In genomic region chr4:138455141-138455955, GRCm38 (mm10) we compare ENCODE assay signal across 9 mouse cellular contexts. TPM values are rescaled to one million over a fixed set of nuclear protein-coding genes. Genes with fewer than 3 reads are reported as not detected.
DNase-seq lines count a peak whose midpoint lies in the region; ATAC-seq and TF ChIP-seq lines count a peak whose summit lies in the region.
"Had no signal": no experiment of that assay in that cellular context is flagged by ENCODE, and none has a peak within 500 bp of the region (broad histone marks: within the 10 kb centered on the region; RNA-seq: fewer than 3 reads in every experiment).

No protein-coding gene starts in this region.

- H3K4me2 ChIP-seq in midbrain, embryonic 15.5 days: peak overlapping the region; percentile 95

- H3K27me3 ChIP-seq in ES-Bruce4 (ENCODE audit: control insufficient read depth, insufficient read depth, low read length, poor library complexity, severe bottlenecking): no peaks in the 10 kb centered on the region
- no peaks in the 10 kb centered on the region for H3K27me3 ChIP-seq in midbrain, embryonic 15.5 days (replicated peaks)

- peaks cover 10% of the 10 kb centered on the region for H3K4me1 ChIP-seq in ES-Bruce4 (ENCODE audit: control insufficient read depth, insufficient read depth, low read length)
- H3K4me1 ChIP-seq in midbrain, embryonic 15.5 days: peaks cover 51% of the 10 kb centered on the region

- TF ChIP-seq CTCF in ES-Bruce4 (IDR thresholded peaks at IDR 0.05; ENCODE audit: low read depth, low read length): no peak

- peak; percentile 22 for ATAC-seq in midbrain, embryonic 15.5 days (replicated peaks)

- peak overlapping the region; percentile 91 for H3K4me3 ChIP-seq in ES-Bruce4 (ENCODE audit: low read depth, low read length)
- H3K4me3 ChIP-seq in midbrain, embryonic 15.5 days: peak overlapping the region; percentile 89

- WGBS in midbrain, embryonic 15.5 days: under 1% methylated on average over 58 of the region's 58 CpGs

- TF ChIP-seq EP300 in ES-Bruce4 (IDR thresholded peaks at IDR 0.05; ENCODE audit: insufficient read depth, low read depth, low read length): no peak

- no peaks in the 10 kb centered on the region for H3K36me3 ChIP-seq in ES-Bruce4 (ENCODE audit: control insufficient read depth, insufficient read depth, low read length, poor library complexity, severe bottlenecking)
- H3K36me3 ChIP-seq in midbrain, embryonic 15.5 days (replicated peaks): no peaks in the 10 kb centered on the region

- peak; percentile 47 to 69 for DNase-seq in adrenal gland, postnatal 36 days
- DNase-seq in adrenal gland, adult 18-20 months (ENCODE audit: low spot score in 2 of 2): no peak
- DNase-seq in embryo, embryonic 9.5 days (ENCODE audit: extremely low spot score): peak; percentile 68
- DNase-seq in heart, postnatal 10 days: peak; percentile 43 to 47
- DNase-seq in kidney, postnatal 36 days: peak; percentile 64 to 85
- no peak for DNase-seq in right cerebral cortex, postnatal 14 days

- H3K9ac ChIP-seq in ES-Bruce4 (ENCODE audit: low read depth, poor library complexity, severe bottlenecking): peak overlapping the region; percentile 89
- H3K9ac ChIP-seq in midbrain, embryonic 15.5 days: peak overlapping the region; percentile 93

- no peak overlapping the region for H3K27ac ChIP-seq in ES-Bruce4 (ENCODE audit: insufficient read depth, low read length)
- H3K27ac ChIP-seq in midbrain, embryonic 15.5 days: peak overlapping the region; percentile 96

- no peak for TF ChIP-seq POLR2A in ES-Bruce4 (IDR thresholded peaks at IDR 0.05; ENCODE audit: insufficient read depth, low read length)

- H3K9me3 ChIP-seq in ES-Bruce4 (replicated peaks; ENCODE audit: control insufficient read depth, insufficient read depth, low read length, poor library complexity, severe bottlenecking): no peaks in the 10 kb centered on the region
- no peaks in the 10 kb centered on the region for H3K9me3 ChIP-seq in midbrain, embryonic 15.5 days

- intact Hi-C loops in heart, postnatal 10 days (cut with DNase I): no loop called here

RNA-seq across cellular contexts. Expression of gene Camk2n1, which starts 1.2 kb away (rescaled TPM):
- total RNA-seq in adrenal gland, postnatal 36 days (2021): 10 to 100 TPM; 25.2 to 25.7 TPM
- 10 to 100 TPM; 20.3 to 29.6 TPM for total RNA-seq in adrenal gland, adult 18-20 months (2021)
- polyA plus RNA-seq in ES-Bruce4 (2011; ENCODE audit: insufficient read depth, insufficient read length, low read depth, missing spikeins): 12.1 and 14.1 TPM in 2 replicates
- 10 to 100 TPM in 1 of 2 experiments, 1 to 10 TPM in 1; 9.8 to 10.1 TPM for total RNA-seq in heart, postnatal 10 days (2021)
- 14.8 and 15.7 TPM in 2 replicates for polyA plus RNA-seq in midbrain, embryonic 15.5 days (2015; fragmentation: Nextera tagmentation; extraction: Ambion mirVana)

RNA-seq across cellular contexts. Expression of gene Mul1, which starts 20.9 kb away (rescaled TPM):
- 10 to 100 TPM; 51.7 to 55.3 TPM for total RNA-seq in adrenal gland, postnatal 36 days (2021)
- 10 to 100 TPM; 56.3 to 59.3 TPM for total RNA-seq in adrenal gland, adult 18-20 months (2021)
- 16.3 and 17.2 TPM in 2 replicates for polyA plus RNA-seq in ES-Bruce4 (2011; ENCODE audit: insufficient read depth, insufficient read length, low read depth, missing spikeins)
- 10 to 100 TPM; 70.6 to 72.2 TPM for total RNA-seq in heart, postnatal 10 days (2021)
- 18.5 and 21.5 TPM in 2 replicates for polyA plus RNA-seq in midbrain, embryonic 15.5 days (2015; fragmentation: Nextera tagmentation; extraction: Ambion mirVana)

RNA-seq across cellular contexts. Expression of gene Fam43b, which starts 59.0 kb away (rescaled TPM):
- 1 to 10 TPM; 2.5 to 3.5 TPM for total RNA-seq in adrenal gland, postnatal 36 days (2021)
- total RNA-seq in adrenal gland, adult 18-20 months (2021): 1 to 10 TPM; 1.6 to 2.2 TPM
- polyA plus RNA-seq in ES-Bruce4 (2011; ENCODE audit: insufficient read depth, insufficient read length, low read depth, missing spikeins): 1.1 and 1.2 TPM in 2 replicates
- not detected for total RNA-seq in heart, postnatal 10 days (2021)
- polyA plus RNA-seq in midbrain, embryonic 15.5 days (2015; fragmentation: Nextera tagmentation; extraction: Ambion mirVana): 9.1 and 11.1 TPM in 2 replicates
- total RNA-seq: gastrocnemius, postnatal 36 days had no signal

Comparison
In these comparisons a context has a peak if more than half of its experiments do, and no peak if none do; other contexts are left out.
1. DNase-seq: peak in adrenal gland, postnatal 36 days (2 of 2), embryo, embryonic 9.5 days (single experiment), heart, postnatal 10 days (2 of 2) and kidney, postnatal 36 days (2 of 2); none in adrenal gland, adult 18-20 months (0 of 2) and right cerebral cortex, postnatal 14 days (single experiment).